Mouse (Mus musculus) heart, embryonic 16.5 days (tissue): ENCODE data around the gene Hspb3. TPM values are rescaled to one million over a fixed set of nuclear protein-coding genes. Genes with fewer than 3 reads are reported as not detected.
A peak's percentile ranks its signal among the peaks of the same experiment; 100 is the strongest.

Experiments used
- ATAC-seq: fragments of 200-750 bp; cut with Nextera tagmentation; replicated peaks from 2 replicates; pipeline ENCODE4 v1.8.0; 2017; ENCODE audit warnings: moderate number of reproducible peaks; ENCODE audit not compliant: insufficient read depth, low FRiP score; ENCODE audit errors: extremely low read depth
- H3K27ac ChIP-seq: fragments of 300-500 bp; sonication (generic); 2 replicates; pipeline ENCODE4 v1.5.1; 2014; ENCODE audit warnings: mild to moderate bottlenecking, low read length, control low read depth, moderate library complexity
- H3K27me3 ChIP-seq: fragments of 300-500 bp; sonication (generic); 2 replicates; pipeline ENCODE4 v1.6.1; 2014; ENCODE audit warnings: low read length, mixed read lengths; ENCODE audit not compliant: control insufficient read depth, insufficient read depth
- H3K36me3 ChIP-seq: fragments of 300-500 bp; sonication (generic); 2 replicates; pipeline ENCODE4 v1.6.1; 2014; ENCODE audit not compliant: control insufficient read depth, insufficient read depth
- H3K4me1 ChIP-seq: fragments of 300-500 bp; sonication (generic); 2 replicates; pipeline ENCODE4 v1.6.1; 2014; ENCODE audit warnings: low read length, mixed read lengths; ENCODE audit not compliant: control insufficient read depth, insufficient read depth
- H3K4me2 ChIP-seq: fragments of 300-500 bp; sonication (generic); 2 replicates; pipeline ENCODE4 v1.6.1; 2014; ENCODE audit warnings: low read depth, mild to moderate bottlenecking, control low read depth, low read length
- H3K4me3 ChIP-seq: fragments of 300-500 bp; sonication (generic); 2 replicates; pipeline ENCODE4 v1.5.1; 2014; ENCODE audit warnings: mild to moderate bottlenecking, control low read depth, low read length
- H3K9ac ChIP-seq: fragments of 300-500 bp; sonication (generic); 2 replicates; pipeline ENCODE4 v1.6.1; 2014; ENCODE audit warnings: low read length, control low read depth
- H3K9me3 ChIP-seq: fragments of 300-500 bp; sonication (generic); replicated peaks from 2 replicates; pipeline ENCODE4 v1.6.1; 2016; ENCODE audit warnings: low read length; ENCODE audit not compliant: control insufficient read depth
- WGBS: fragments of 180-500 bp; shearing (Covaris S2); extraction: QIAGEN DNeasy Blood & Tissue Kit; methylation state at CpG from one replicate; pipeline ENCODE4 v1.1.7; 2014; 5-methylcytosine and 5-hydroxymethylcytosine counted together
- polyA plus RNA-seq: library from polyadenylated mRNA; unstranded; fragments of >200 nt; fragmentation: Nextera tagmentation; extraction: Ambion mirVana; gene quantifications from 2 replicates; pipeline ENCODE4 v1.2.1, GENCODE M21; 2015

The Hspb3 gene
- polyA plus RNA-seq, 1 experiment from 2014 or later, result 49.1 TPM

GRCm38 (mm10) chr13:113614635-113615545, 48.6 kb downstream of the Hspb3 start:
- Histone ChIP-seq H3K27me3 (no peaks in the 10 kb centered on the region), H3K9ac (peak overlapping the region; percentile 97), H3K36me3 (no peaks in the 10 kb centered on the region), H3K4me3 (peak overlapping the region; percentile 88), H3K27ac (peak overlapping the region; percentile 81), H3K4me1 (peaks cover 59% of the 10 kb centered on the region), H3K4me2 (peak overlapping the region; percentile 84), H3K9me3 (no peaks in the 10 kb centered on the region)
- 6% methylated on average over 24 of the region's 24 CpGs for WGBS
- ATAC-seq, result peak; percentile 50

GRCm38 (mm10) chr13:113613882-113614281, 49.6 kb downstream of the Hspb3 start:
- Histone ChIP-seq H3K27ac (peak overlapping the region; percentile 54; the same call in 1 of the 2 replicates), H3K36me3 (no peaks in the 10 kb centered on the region), H3K4me3 (peak overlapping the region; percentile 88), H3K4me2 (peak overlapping the region; percentile 84), H3K27me3 (no peaks in the 10 kb centered on the region), H3K4me1 (peaks cover 59% of the 10 kb centered on the region), H3K9me3 (no peaks in the 10 kb centered on the region), H3K9ac (peak overlapping the region; percentile 62)
- 44% methylated on average over 10 of the region's 10 CpGs for WGBS
- ATAC-seq, result no peak

- H3K27me3 ChIP-seq, result no peaks in the 10 kb centered on the region
- no peaks in the 10 kb centered on the region for H3K36me3 ChIP-seq
- no peaks in the 10 kb centered on the region for H3K9me3 ChIP-seq
- H3K4me1 ChIP-seq, result peaks cover 61% of the 10 kb centered on the region
- H3K9ac ChIP-seq, result peak overlapping the region; percentile 62; the same call in 1 of the 2 replicates
- H3K27ac ChIP-seq, result peak overlapping the region; percentile 65
- ATAC-seq, result no peak
- H3K4me2 ChIP-seq, result peak overlapping the region; percentile 84
- WGBS, result 18% methylated on average over 12 of the region's 12 CpGs
- peak overlapping the region; percentile 88 for H3K4me3 ChIP-seq
These were observed 50.1 kb downstream of the Hspb3 start for GRCm38 (mm10) chr13:113613341-113613740.

Other genes with a start within 250 kb of the Hspb3 start
- 10.7 and 11.8 TPM in 2 replicates for gene Snx18, start 45.1 kb downstream of the Hspb3 start, polyA plus RNA-seq
- gene Arl15, start 130.8 kb upstream of the Hspb3 start, polyA plus RNA-seq, result 7.0 and 8.8 TPM in 2 replicates